Mouse (Mus musculus) lung, postnatal 0 days (tissue): ENCODE results near the gene Sh2b2.

Experiments
- CTCF ChIP-seq: IDR thresholded peaks from 2 replicates; pipeline ENCODE4 v1.5.1; 2016; ENCODE audit warnings: antibody characterized with exemption, mild to moderate bottlenecking
- EP300 ChIP-seq: IDR thresholded peaks from 2 replicates; pipeline ENCODE4 v1.6.1; 2016; ENCODE audit warnings: antibody characterized with exemption, mild to moderate bottlenecking, control low read depth

GRCm38 (mm10) chr5:136236611-136237010 lies 9.7 kb downstream of the Sh2b2 start:
- no peak for TF ChIP-seq CTCF
- no peak for TF ChIP-seq EP300
